Mouse (Mus musculus) adrenal gland, postnatal 4 days (tissue): ENCODE results near the gene Cactin. TPM values are rescaled to one million over a fixed set of nuclear protein-coding genes. Genes with fewer than 3 reads are reported as not detected.

Experiments used
- DNase-seq, 2 experiments: peaks; one replicate each; pipeline ENCODE4 v3.0.0; 2021 to 2022; ENCODE audit warnings: low spot score in 2 of 2, mixed read lengths in 2 of 2
- microRNA-seq: library from miRNA; unstranded; fragments of <30 nt; microRNA quantifications from one replicate; pipeline ENCODE4 v1.2.0, GENCODE M21; 2021
- total RNA-seq, 2 experiments: library from RNA; stranded (reverse); gene quantifications; 2 replicates each; pipeline ENCODE4 v1.2.3; 2021

Cactin gene
- total RNA-seq, 2 experiments from 2014 or later, result 43.8 to 44.4 TPM

GRCm38 (mm10) chr10:81362336-81362949 is 41.5 kb downstream of the Cactin start:
- no peak for DNase-seq

GRCm38 (mm10) chr10:81363436-81364346 is 42.8 kb downstream of the Cactin start:
- no peak for DNase-seq

GRCm38 (mm10) chr10:81364666-81365065 is 43.8 kb downstream of the Cactin start:
- no peak for DNase-seq

- no peak for DNase-seq
These were observed 44.2 kb downstream of the Cactin start for GRCm38 (mm10) chr10:81365073-81365472.

- no peak for DNase-seq
These were observed 45.0 kb downstream of the Cactin start, which contains the start of gene 4930404N11Rik for GRCm38 (mm10) chr10:81365672-81366476. Gene 4930404N11Rik (minus strand): TSS chr10:81365816.

GRCm38 (mm10) chr10:81366477-81367206 is 45.7 kb downstream of the Cactin start:
- no peak for DNase-seq

GRCm38 (mm10) chr10:81367207-81367495 is 46.2 kb downstream of the Cactin start:
- DNase-seq, result no peak

GRCm38 (mm10) chr10:81375322-81375721 is 54.4 kb downstream of the Cactin start:
- no peak for DNase-seq

Small RNAs within 50 kb of the gene (microRNA-seq; reads per million reads assigned to microRNA genes)
- gene Mir3057, result 5.8 reads per million, percentile 16 among the genes with 10 or more reads in this experiment

Other genes with a start within 250 kb of the Cactin start
- gene Creb3l3, start 222.2 kb upstream of the Cactin start, total RNA-seq, result 10 to 100 TPM in 1 of 2 experiments, 1 to 10 TPM in 1; 2.3 to 16.6 TPM
- gene Map2k2, start 215.2 kb upstream of the Cactin start, total RNA-seq, result 100 to 1,000 TPM; 149 to 157 TPM
- 10 to 100 TPM; 71.8 to 76.6 TPM for gene Zbtb7a, start 185.9 kb upstream of the Cactin start, total RNA-seq
- 10 to 100 TPM; 34.0 to 34.4 TPM for gene Pias4, start 153.2 kb upstream of the Cactin start, total RNA-seq
- gene Eef2, start 144.5 kb upstream of the Cactin start, total RNA-seq, result 1,000 to 10,000 TPM; 1,728 to 1,734 TPM
- 10 to 100 TPM; 53.4 to 63.6 TPM for gene Dapk3, start 138.1 kb upstream of the Cactin start, total RNA-seq
- gene 4930442H23Rik, start 137.3 kb upstream of the Cactin start, total RNA-seq, result not detected
- under 1 TPM in 1 of 2 experiments, not detected in 1; 0.20 TPM for gene Nmrk2, start 119.1 kb upstream of the Cactin start, total RNA-seq
- 1 to 10 TPM; 5.3 to 5.4 TPM for gene Atcay, start 90.3 kb upstream of the Cactin start, total RNA-seq
- gene Zfr2, start 87.9 kb upstream of the Cactin start, total RNA-seq, result 10 to 100 TPM; 20.9 to 21.7 TPM
- 1 to 10 TPM; 2.9 to 3.0 TPM for gene Matk, start 68.2 kb upstream of the Cactin start, total RNA-seq
- 100 to 1,000 TPM; 107 to 108 TPM for gene Mrpl54, start 54.2 kb upstream of the Cactin start, total RNA-seq
- 10 to 100 TPM; 47.8 to 49.5 TPM for gene Apba3, start 54.1 kb upstream of the Cactin start, total RNA-seq
- 1 to 10 TPM; 1.8 to 3.1 TPM for gene Tjp3, start 29.5 kb upstream of the Cactin start, total RNA-seq
- gene Pip5k1c, start 28.1 kb upstream of the Cactin start, total RNA-seq, result 10 to 100 TPM; 65.2 to 71.1 TPM
- gene Tbxa2r, start 7.6 kb downstream of the Cactin start, total RNA-seq, result 10 to 100 TPM; 27.3 to 30.6 TPM
- gene Gipc3, start 22.2 kb downstream of the Cactin start, total RNA-seq, result 1 to 10 TPM; 2.3 to 2.6 TPM
- gene Hmg20b, start 29.4 kb downstream of the Cactin start, total RNA-seq, result 100 to 1,000 TPM; 107 to 108 TPM
- 10 to 100 TPM; 21.2 to 22.0 TPM for gene Mfsd12, start 36.4 kb downstream of the Cactin start, total RNA-seq
- 1 to 10 TPM; 6.3 to 8.2 TPM for gene 4930404N11Rik, start 44.7 kb downstream of the Cactin start, total RNA-seq
- gene Fzr1, start 57.4 kb downstream of the Cactin start, total RNA-seq, result 10 to 100 TPM; 69.1 to 70.7 TPM
- 10 to 100 TPM; 49.4 to 49.7 TPM for gene Dohh, start 63.3 kb downstream of the Cactin start, total RNA-seq
- 1 to 10 TPM; 1.7 to 1.8 TPM for gene Gm48551, start 63.4 kb downstream of the Cactin start, total RNA-seq
- 1 to 10 TPM; 2.6 to 4.1 TPM for gene Gm48552, start 67.9 kb downstream of the Cactin start, total RNA-seq
- gene Smim24, start 71.9 kb downstream of the Cactin start, total RNA-seq, result 10 to 100 TPM in 1 of 2 experiments, 1 to 10 TPM in 1; 1.2 to 13.2 TPM
- gene Nfic, start 134.5 kb downstream of the Cactin start, total RNA-seq, result 100 to 1,000 TPM; 120 to 129 TPM
- gene Celf5, start 161.6 kb downstream of the Cactin start, total RNA-seq, result 1 to 10 TPM; 3.5 to 4.2 TPM
- 100 to 1,000 TPM; 107 to 117 TPM for gene Ncln, start 175.3 kb downstream of the Cactin start, total RNA-seq
- 1 to 10 TPM; 2.0 to 2.7 TPM for gene S1pr4, start 179.0 kb downstream of the Cactin start, total RNA-seq
- gene Gna15, start 203.1 kb downstream of the Cactin start, total RNA-seq, result 1 to 10 TPM in 1 of 2 experiments, under 1 TPM in 1; 0.67 to 1.2 TPM
- gene Gna11, start 224.1 kb downstream of the Cactin start, total RNA-seq, result 10 to 100 TPM; 74.2 to 74.4 TPM
- 100 to 1,000 TPM; 639 to 647 TPM for gene Aes, start 238.4 kb downstream of the Cactin start, total RNA-seq